Mouse (Mus musculus): ENCODE results near the gene D230025D16Rik.
"Not testable (repeated sequence)": the region's sequence is repeated elsewhere in the genome, so short reads cannot be mapped to it uniquely, and the experiment has no call there.

Gene D230025D16Rik

GRCm38 (mm10) chr8:105291802-105292201, 66.9 kb downstream of the D230025D16Rik start:
- not testable (repeated sequence) for DNase-seq (ENCODE audit: low spot score in 2 of 2)

DNA sequence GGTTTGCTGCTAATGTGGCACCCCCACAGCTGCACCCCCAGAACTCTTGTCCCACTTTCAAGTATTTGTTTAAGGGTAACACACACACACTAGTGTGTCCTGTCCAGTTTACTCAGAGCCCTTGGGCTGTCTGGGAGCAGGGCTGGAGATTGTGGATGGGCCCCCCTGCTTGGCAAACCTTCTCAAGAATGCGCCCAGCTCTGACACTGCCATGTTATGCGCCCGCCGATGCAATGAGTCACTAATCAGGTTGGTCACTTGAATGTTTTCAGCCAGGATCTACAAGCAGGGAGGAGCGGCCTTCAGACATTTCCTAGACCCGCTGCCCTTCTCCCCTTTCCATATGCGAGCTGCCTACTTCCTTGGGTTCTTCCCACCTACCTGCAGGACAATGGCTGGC, 67.5 kb downstream of the D230025D16Rik start:
- no peak for DNase-seq (ENCODE audit: low spot score in 2 of 2)

GRCm38 (mm10) chr8:105293405-105293804, 68.5 kb downstream of the D230025D16Rik start:
- DNase-seq (ENCODE audit: low spot score in 2 of 2) = no peak

DNA sequence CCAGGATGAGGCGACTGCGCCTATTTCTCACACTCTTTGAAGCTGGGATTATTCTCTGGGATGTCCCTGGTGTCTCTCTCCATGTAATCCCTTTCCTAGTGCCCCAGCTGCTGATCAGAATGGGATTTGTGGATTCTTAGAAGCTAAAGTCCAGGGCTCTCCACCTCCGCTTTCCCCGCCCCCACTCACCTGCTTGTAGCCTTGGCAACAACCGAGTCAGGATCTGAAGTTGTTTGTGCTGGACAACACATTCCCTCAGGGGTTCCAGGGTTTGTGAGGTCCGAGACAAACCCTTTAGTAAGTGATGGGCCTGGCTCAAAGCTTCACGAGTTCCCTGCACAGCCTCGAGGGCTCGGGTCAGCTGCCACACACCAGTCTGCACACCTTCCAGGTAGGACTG, 69.8 kb downstream of the D230025D16Rik start:
- DNase-seq (ENCODE audit: low spot score in 2 of 2) = no peak

DNA sequence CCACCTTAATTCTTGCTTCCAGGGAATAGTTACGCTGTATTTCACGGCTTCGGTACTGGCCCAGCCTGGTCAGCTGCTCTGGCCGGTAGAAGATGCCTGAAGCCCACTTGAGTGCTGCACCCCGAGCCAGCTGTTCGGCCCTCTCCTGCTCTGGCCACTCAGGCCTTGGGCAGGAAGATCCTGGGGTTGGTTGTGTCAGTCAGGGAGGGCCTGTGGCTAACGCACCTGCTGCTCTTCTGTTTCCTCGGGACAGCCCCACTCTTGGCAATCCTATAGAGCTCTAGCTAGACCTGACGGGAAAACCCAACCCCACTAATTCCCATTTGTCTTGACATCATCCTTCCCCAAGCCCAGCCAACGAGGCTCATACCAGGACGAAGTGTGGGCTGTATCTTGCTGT, 70.3 kb downstream of the D230025D16Rik start:
- no peak for DNase-seq (ENCODE audit: low spot score in 2 of 2)

GRCm38 (mm10) chr8:105295895-105296573, 71.1 kb downstream of the D230025D16Rik start, which contains the start of gene Exoc3l:
Exoc3l (minus strand) TSS chr8:105296101.
- no peak for DNase-seq (ENCODE audit: low spot score in 2 of 2)

- DNase-seq (ENCODE audit: low spot score in 2 of 2) = peak; percentile 83 to 92
Observed at GRCm38 (mm10) chr8:105297511-105298192, 72.7 kb downstream of the D230025D16Rik start, which contains the start of gene E2f4. E2f4 (plus strand) TSS chr8:105297663.

DNA sequence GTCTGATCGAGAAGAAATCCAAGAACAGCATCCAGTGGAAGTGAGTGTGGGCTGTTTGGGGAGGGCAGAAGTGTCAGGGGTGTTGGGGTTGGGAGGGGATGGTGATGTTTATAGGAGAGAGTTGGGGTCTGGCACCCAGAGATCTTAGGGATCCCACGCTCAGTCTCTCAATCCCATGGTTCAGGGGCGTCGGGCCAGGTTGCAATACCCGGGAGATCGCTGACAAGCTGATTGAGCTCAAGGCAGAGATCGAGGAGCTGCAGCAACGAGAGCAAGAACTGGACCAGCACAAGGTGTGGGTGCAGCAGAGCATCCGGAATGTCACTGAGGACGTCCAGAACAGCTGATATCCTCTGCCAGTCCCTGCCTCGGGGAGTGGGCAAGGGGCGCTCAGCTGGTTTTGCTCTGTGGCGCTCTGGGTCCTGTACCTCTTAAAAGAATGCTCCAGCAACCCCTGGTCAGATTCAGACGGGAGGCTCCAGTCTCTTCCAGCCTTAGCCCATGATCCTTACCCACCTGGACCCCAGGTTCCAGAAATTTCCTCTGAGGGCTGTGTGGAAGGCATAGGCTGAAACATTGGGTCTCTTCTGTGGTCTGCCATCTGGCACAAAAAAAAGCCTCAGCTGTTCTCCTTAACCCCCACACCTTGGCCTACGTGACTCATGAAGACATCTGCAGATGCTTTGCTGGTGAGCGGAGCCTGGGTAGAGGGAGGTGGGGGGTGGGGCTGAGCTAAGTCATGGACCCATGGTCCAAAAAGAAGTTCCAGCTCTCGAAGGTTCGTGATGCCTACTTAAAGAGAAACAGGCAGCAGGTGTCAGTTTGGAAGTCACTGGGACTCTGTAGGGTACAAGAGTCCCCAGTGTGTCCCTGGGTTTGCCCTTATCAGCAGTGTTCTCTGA, 73.7 kb downstream of the D230025D16Rik start:
- no peak for DNase-seq (ENCODE audit: low spot score in 2 of 2)

GRCm38 (mm10) chr8:105299962-105300361, 75.0 kb downstream of the D230025D16Rik start:
- DNase-seq (ENCODE audit: low spot score in 2 of 2) = no peak
